Mouse (Mus musculus) liver, adult 2 months (tissue): Measurements from ENCODE around the gene Macf1.

Experiments
- CTCF ChIP-seq: fragments of 200-500 bp; IDR thresholded peaks from 2 replicates; pipeline ENCODE4 v1.5.1; 2011; ENCODE audit warnings: low read depth, low read length, control low read depth
- POLR2A ChIP-seq: fragments of 200-500 bp; IDR thresholded peaks from 2 replicates; pipeline ENCODE4 v1.6.1; 2011; ENCODE audit warnings: low read length, control low read depth; ENCODE audit not compliant: insufficient read depth; ENCODE audit errors: extremely low read depth

DNA sequence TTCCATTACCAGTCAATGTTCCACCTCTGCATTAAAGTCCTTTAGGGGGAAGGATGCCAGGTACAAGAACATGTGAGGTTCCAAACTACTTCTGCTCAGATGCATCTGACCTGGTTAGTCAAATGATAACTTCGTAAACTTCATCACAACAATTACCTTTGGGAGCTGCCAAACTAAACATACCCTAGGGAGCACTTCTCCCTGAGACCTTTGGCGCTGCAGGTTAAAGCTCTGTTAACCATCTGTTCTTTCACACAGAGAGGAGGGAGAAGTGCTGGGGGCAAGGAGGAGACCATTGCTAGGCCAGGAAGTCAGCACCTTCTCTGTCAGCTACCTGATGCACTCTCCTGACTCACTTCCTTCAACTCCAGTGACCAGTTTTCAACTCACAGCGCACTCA, 96.5 kb downstream of the Macf1 start:
- no peak for TF ChIP-seq CTCF
- TF ChIP-seq POLR2A: no peak
